Mouse (Mus musculus): ENCODE measurements around the gene Olfr610. TPM values are rescaled to one million over a fixed set of nuclear protein-coding genes. Genes with fewer than 3 reads are reported as not detected.

Olfr610 gene
- not detected in 2 replicates for polyA plus RNA-seq (2012; rRNA removed)

GRCm38 (mm10) chr7:103512022-103512421, at the start of gene Olfr610:
TSS of gene Olfr610 (minus strand) at chr7:103512122.

GRCm38 (mm10) chr7:103555779-103556178, 43.9 kb upstream of the Olfr610 start, which contains the start of gene Olfr615:
TSS of gene Olfr615 (plus strand) at chr7:103556079.

GRCm38 (mm10) chr7:103547774-103548173, 35.9 kb upstream of the Olfr610 start, which contains the start of gene Olfr613:
TSS of gene Olfr613 (plus strand) at chr7:103548074.

GRCm38 (mm10) chr7:103542617-103543016, 30.7 kb upstream of the Olfr610 start, which contains the start of gene Olfr612:
TSS of gene Olfr612 (minus strand) at chr7:103542717.

GRCm38 (mm10) chr7:103520746-103521145, 8.8 kb upstream of the Olfr610 start, which contains the start of gene Olfr611:
TSS of gene Olfr611 (minus strand) at chr7:103520846.

GRCm38 (mm10) chr7:103497962-103498361, 14.0 kb downstream of the Olfr610 start, which contains the start of gene Olfr609:
TSS of gene Olfr609 (minus strand) at chr7:103498062.

GRCm38 (mm10) chr7:103469577-103469976, 42.3 kb downstream of the Olfr610 start, which contains the start of gene Olfr608:
TSS of gene Olfr608 (plus strand) at chr7:103469877.

Other genes with a start within 250 kb of the Olfr610 start
- not detected in 2 replicates for gene Olfr596, start 206.5 kb downstream of the Olfr610 start, polyA plus RNA-seq (2012; rRNA removed)
- not detected in 2 replicates for gene Olfr597, start 195.8 kb downstream of the Olfr610 start, polyA plus RNA-seq (2012; rRNA removed)
- not detected in 2 replicates for gene Olfr598, start 188.6 kb downstream of the Olfr610 start, polyA plus RNA-seq (2012; rRNA removed)
- gene Olfr599, start 176.2 kb downstream of the Olfr610 start, polyA plus RNA-seq (2012; rRNA removed) = not detected in 2 replicates
- not detected in 2 replicates for gene Olfr600, start 162.5 kb downstream of the Olfr610 start, polyA plus RNA-seq (2012; rRNA removed)
- gene Olfr601, start 149.5 kb downstream of the Olfr610 start, polyA plus RNA-seq (2012; rRNA removed) = not detected in 2 replicates
- not detected in 2 replicates for gene Olfr603, start 125.9 kb downstream of the Olfr610 start, polyA plus RNA-seq (2012; rRNA removed)
- gene Usp17lc, start 97.0 kb downstream of the Olfr610 start, polyA plus RNA-seq (2012; rRNA removed) = not detected in 2 replicates
- not detected in 2 replicates for gene Olfr605, start 66.7 kb downstream of the Olfr610 start, polyA plus RNA-seq (2012; rRNA removed)
- gene Olfr606, start 63.1 kb downstream of the Olfr610 start, polyA plus RNA-seq (2012; rRNA removed) = not detected in 2 replicates
- gene Olfr607, start 48.0 kb downstream of the Olfr610 start, polyA plus RNA-seq (2012; rRNA removed) = not detected in 2 replicates
- not detected in 2 replicates for gene Olfr608, start 42.2 kb downstream of the Olfr610 start, polyA plus RNA-seq (2012; rRNA removed)
- gene Olfr609, start 14.1 kb downstream of the Olfr610 start, polyA plus RNA-seq (2012; rRNA removed) = not detected in 2 replicates
- gene Olfr611, start 8.7 kb upstream of the Olfr610 start, polyA plus RNA-seq (2012; rRNA removed) = not detected in 2 replicates
- not detected in 2 replicates for gene Olfr612, start 30.6 kb upstream of the Olfr610 start, polyA plus RNA-seq (2012; rRNA removed)
- gene Olfr613, start 36.0 kb upstream of the Olfr610 start, polyA plus RNA-seq (2012; rRNA removed) = not detected in 2 replicates
- gene Olfr615, start 44.0 kb upstream of the Olfr610 start, polyA plus RNA-seq (2012; rRNA removed) = not detected in 2 replicates
- gene Olfr616, start 57.0 kb upstream of the Olfr610 start, polyA plus RNA-seq (2012; rRNA removed) = not detected in 2 replicates
- gene Olfr617, start 60.9 kb upstream of the Olfr610 start, polyA plus RNA-seq (2012; rRNA removed) = not detected in 2 replicates
- not detected in 2 replicates for gene Olfr618, start 78.0 kb upstream of the Olfr610 start, polyA plus RNA-seq (2012; rRNA removed)
- not detected in 2 replicates for gene Olfr619, start 88.5 kb upstream of the Olfr610 start, polyA plus RNA-seq (2012; rRNA removed)
- not detected in 2 replicates for gene Olfr620, start 100.4 kb upstream of the Olfr610 start, polyA plus RNA-seq (2012; rRNA removed)
- gene Olfr622, start 130.6 kb upstream of the Olfr610 start, polyA plus RNA-seq (2012; rRNA removed) = 0.02 TPM in 1 of 2 replicates, not detected in the other
- gene Olfr623, start 151.6 kb upstream of the Olfr610 start, polyA plus RNA-seq (2012; rRNA removed) = not detected in 2 replicates
- under 0.01 TPM in 2 replicates for gene Olfr624, start 159.1 kb upstream of the Olfr610 start, polyA plus RNA-seq (2012; rRNA removed)
- gene Olfr625-ps1, start 170.6 kb upstream of the Olfr610 start, polyA plus RNA-seq (2012; rRNA removed) = not detected in 2 replicates
- gene Olfr243, start 202.5 kb upstream of the Olfr610 start, polyA plus RNA-seq (2012; rRNA removed) = not detected in 2 replicates
- not detected in 2 replicates for gene Olfr628, start 218.3 kb upstream of the Olfr610 start, polyA plus RNA-seq (2012; rRNA removed)
- gene Olfr629, start 232.8 kb upstream of the Olfr610 start, polyA plus RNA-seq (2012; rRNA removed) = 0.06 and 0.08 TPM in 2 replicates
- 0.03 TPM in 2 replicates for gene Olfr630, start 245.2 kb upstream of the Olfr610 start, polyA plus RNA-seq (2012; rRNA removed)

All from liver, embryonic 14 days (tissue).